Mouse (Mus musculus) liver, embryonic 11.5 days (tissue): ENCODE measurements at regions not wholly inside any gene's neighbourhood (a gene's known extent, or its start where the extent isn't known, plus 50 kb on each side); places are given as distances from the start of the nearest gene placed in this dataset.

ENCODE experiments used
- ATAC-seq: fragments of 200-750 bp; cut with Nextera tagmentation; replicated peaks from 2 replicates; pipeline ENCODE4 v1.8.0; 2017; ENCODE audit warnings: moderate number of reproducible peaks, mild to moderate bottlenecking, moderate TSS enrichment, moderate library complexity; ENCODE audit not compliant: low FRiP score
- DNase-seq: peaks from one replicate; pipeline ENCODE4 v3.0.0-alpha.2; 2017; ENCODE audit warnings: low spot score
- H3K27ac ChIP-seq: fragments of 300-500 bp; sonication (generic); 2 replicates; pipeline ENCODE4 v1.5.1; 2014; ENCODE audit warnings: mild to moderate bottlenecking, low read depth, low read length, control low read depth
- H3K27me3 ChIP-seq: fragments of 300-500 bp; sonication (generic); replicated peaks from 2 replicates; pipeline ENCODE4 v1.6.1; 2014; ENCODE audit warnings: low read length, mixed read lengths; ENCODE audit not compliant: control insufficient read depth, insufficient read depth
- H3K36me3 ChIP-seq: fragments of 300-500 bp; sonication (generic); 2 replicates; pipeline ENCODE4 v1.6.1; 2014; ENCODE audit warnings: mild to moderate bottlenecking, low read length, moderate library complexity, mixed read lengths; ENCODE audit not compliant: control insufficient read depth, insufficient read depth
- H3K4me1 ChIP-seq: fragments of 300-500 bp; sonication (generic); replicated peaks from 2 replicates; pipeline ENCODE4 v1.6.1; 2014; ENCODE audit warnings: low read length, mixed read lengths; ENCODE audit not compliant: control insufficient read depth, insufficient read depth
- H3K4me2 ChIP-seq: fragments of 300-500 bp; sonication (generic); 2 replicates; pipeline ENCODE4 v1.6.1; 2014; ENCODE audit warnings: mild to moderate bottlenecking, control low read depth, moderate library complexity
- H3K4me3 ChIP-seq: fragments of 300-500 bp; sonication (generic); 2 replicates; pipeline ENCODE4 v1.5.1; 2014; ENCODE audit warnings: low read depth, low read length, control low read depth
- H3K9ac ChIP-seq: fragments of 300-500 bp; sonication (generic); 2 replicates; pipeline ENCODE4 v1.6.1; 2014; ENCODE audit warnings: low read depth, low read length, control low read depth
- H3K9me3 ChIP-seq: fragments of 300-500 bp; sonication (generic); 2 replicates; pipeline ENCODE4 v1.6.1; 2016; ENCODE audit warnings: low read length, inconsistent platforms, mixed read lengths; ENCODE audit not compliant: control insufficient read depth
- WGBS: fragments of 180-500 bp; shearing (Covaris S2); extraction: QIAGEN DNeasy Blood & Tissue Kit; methylation state at CpG from one replicate; pipeline ENCODE4 v1.1.7; 2014; 5-methylcytosine and 5-hydroxymethylcytosine counted together

GRCm38 (mm10) chr3:147211127-147211940, 359.2 kb downstream of the Ttll7 start:
- Histone ChIP-seq H3K4me3 (no peak overlapping the region), H3K9ac (no peak overlapping the region), H3K9me3 (no peaks in the 10 kb centered on the region), H3K27me3 (no peaks in the 10 kb centered on the region), H3K27ac (no peak overlapping the region), H3K4me2 (no peak overlapping the region), H3K4me1 (no peaks in the 10 kb centered on the region), H3K36me3 (no peaks in the 10 kb centered on the region)
- ATAC-seq: no peak
- no peak for DNase-seq
- 75% methylated on average over 5 of the region's 5 CpGs for WGBS

- no peak overlapping the region for H3K9ac ChIP-seq
- DNase-seq: no peak
- no peak for ATAC-seq
- H3K4me3 ChIP-seq: no peak overlapping the region
- no peak overlapping the region for H3K4me2 ChIP-seq
- no peak overlapping the region for H3K27ac ChIP-seq
- no peaks in the 10 kb centered on the region for H3K27me3 ChIP-seq
- H3K4me1 ChIP-seq: no peaks in the 10 kb centered on the region
- WGBS: 93% methylated on average over 2 of the region's 2 CpGs
- no peaks in the 10 kb centered on the region for H3K9me3 ChIP-seq
- H3K36me3 ChIP-seq: no peaks in the 10 kb centered on the region
Observed at GRCm38 (mm10) chr3:147228663-147229062, 376.5 kb downstream of the Ttll7 start.

- no peaks in the 10 kb centered on the region for H3K27me3 ChIP-seq
- H3K9me3 ChIP-seq: no peaks in the 10 kb centered on the region
- no peak overlapping the region for H3K27ac ChIP-seq
- H3K4me2 ChIP-seq: no peak overlapping the region
- no peak for DNase-seq
- no peak for ATAC-seq
- WGBS: 83% methylated on average over 7 of the region's 7 CpGs
- no peak overlapping the region for H3K4me3 ChIP-seq
- no peaks in the 10 kb centered on the region for H3K4me1 ChIP-seq
- no peak overlapping the region for H3K9ac ChIP-seq
- H3K36me3 ChIP-seq: no peaks in the 10 kb centered on the region
Observed at GRCm38 (mm10) chr3:147230594-147230993, 378.4 kb downstream of the Ttll7 start.

- no peaks in the 10 kb centered on the region for H3K9me3 ChIP-seq
- no peak overlapping the region for H3K4me3 ChIP-seq
- no peaks in the 10 kb centered on the region for H3K4me1 ChIP-seq
- no peak for ATAC-seq
- no peaks in the 10 kb centered on the region for H3K36me3 ChIP-seq
- no peak overlapping the region for H3K27ac ChIP-seq
- no peaks in the 10 kb centered on the region for H3K27me3 ChIP-seq
- no peak for DNase-seq
- H3K9ac ChIP-seq: no peak overlapping the region
- no peak overlapping the region for H3K4me2 ChIP-seq
- 81% methylated on average over 1 of the region's 1 CpGs for WGBS
Observed at GRCm38 (mm10) chr3:147238398-147238797, 386.2 kb downstream of the Ttll7 start.

GRCm38 (mm10) chr3:147240651-147241050, 388.5 kb downstream of the Ttll7 start:
- Histone ChIP-seq H3K9ac (no peak overlapping the region), H3K27me3 (no peaks in the 10 kb centered on the region), H3K27ac (no peak overlapping the region), H3K4me3 (no peak overlapping the region), H3K9me3 (no peaks in the 10 kb centered on the region), H3K4me2 (no peak overlapping the region), H3K4me1 (no peaks in the 10 kb centered on the region), H3K36me3 (no peaks in the 10 kb centered on the region)
- DNase-seq: no peak
- 71% methylated on average over 4 of the region's 4 CpGs for WGBS
- ATAC-seq: no peak

- Histone ChIP-seq H3K27ac (no peak overlapping the region), H3K36me3 (no peaks in the 10 kb centered on the region), H3K9me3 (no peaks in the 10 kb centered on the region), H3K4me3 (no peak overlapping the region), H3K27me3 (no peaks in the 10 kb centered on the region), H3K4me2 (no peak overlapping the region), H3K9ac (no peak overlapping the region), H3K4me1 (no peaks in the 10 kb centered on the region)
- WGBS: 77% methylated on average over 5 of the region's 5 CpGs
- ATAC-seq: no peak
- DNase-seq: no peak
Observed at GRCm38 (mm10) chr3:147244911-147245430, 392.8 kb downstream of the Ttll7 start.

- no peak overlapping the region for H3K4me2 ChIP-seq
- no peak for ATAC-seq
- H3K36me3 ChIP-seq: no peaks in the 10 kb centered on the region
- no peaks in the 10 kb centered on the region for H3K27me3 ChIP-seq
- no peak for DNase-seq
- no peaks in the 10 kb centered on the region for H3K4me1 ChIP-seq
- no peak overlapping the region for H3K9ac ChIP-seq
- no peak overlapping the region for H3K4me3 ChIP-seq
- no peaks in the 10 kb centered on the region for H3K9me3 ChIP-seq
- 70% methylated on average over 5 of the region's 5 CpGs for WGBS
- H3K27ac ChIP-seq: no peak overlapping the region
Observed at GRCm38 (mm10) chr3:147246141-147246540, 394.0 kb downstream of the Ttll7 start.

GRCm38 (mm10) chr3:147249466-147249865, 397.3 kb downstream of the Ttll7 start:
- 70% methylated on average over 1 of the region's 1 CpGs for WGBS
- ATAC-seq: no peak
- no peak for DNase-seq

GRCm38 (mm10) chr3:147249906-147250305, 397.7 kb downstream of the Ttll7 start:
- DNase-seq: no peak
- no peaks in the 10 kb centered on the region for H3K27me3 ChIP-seq
- H3K27ac ChIP-seq: no peak overlapping the region
- no peak overlapping the region for H3K9ac ChIP-seq
- no peak overlapping the region for H3K4me2 ChIP-seq
- WGBS: 80% methylated on average over 2 of the region's 2 CpGs
- ATAC-seq: no peak
- no peak overlapping the region for H3K4me3 ChIP-seq
- H3K9me3 ChIP-seq: no peaks in the 10 kb centered on the region
- no peaks in the 10 kb centered on the region for H3K36me3 ChIP-seq
- H3K4me1 ChIP-seq: no peaks in the 10 kb centered on the region

More at GRCm38 (mm10) chr3:147249466-147249865, 397.3 kb downstream of the Ttll7 start:
- Histone ChIP-seq H3K27ac (no peak overlapping the region), H3K4me1 (no peaks in the 10 kb centered on the region), H3K9ac (no peak overlapping the region), H3K4me2 (no peak overlapping the region), H3K27me3 (no peaks in the 10 kb centered on the region), H3K4me3 (no peak overlapping the region), H3K36me3 (no peaks in the 10 kb centered on the region), H3K9me3 (no peaks in the 10 kb centered on the region)
